Mouse (Mus musculus) forebrain, embryonic 16.5 days (tissue): ENCODE data around the gene Frmd4a. TPM values are rescaled to one million over a fixed set of nuclear protein-coding genes. Genes with fewer than 3 reads are reported as not detected.

Source experiments
- ATAC-seq: fragments of 200-750 bp; cut with Nextera tagmentation; 2 replicates; pipeline ENCODE4 v1.8.0; 2017; ENCODE audit warnings: mild to moderate bottlenecking, moderate library complexity
- H3K27ac ChIP-seq: fragments of 300-500 bp; sonication (generic); 2 replicates; pipeline ENCODE4 v1.5.1; 2014; ENCODE audit warnings: low read length, control low read depth
- H3K27me3 ChIP-seq: fragments of 300-500 bp; sonication (generic); replicated peaks from 2 replicates; pipeline ENCODE4 v1.6.1; 2014; ENCODE audit warnings: low read length; ENCODE audit not compliant: control insufficient read depth, insufficient read depth
- H3K36me3 ChIP-seq: fragments of 300-500 bp; sonication (generic); 2 replicates; pipeline ENCODE4 v1.6.1; 2014; ENCODE audit not compliant: control insufficient read depth, insufficient read depth
- H3K4me1 ChIP-seq: fragments of 300-500 bp; sonication (generic); replicated peaks from 2 replicates; pipeline ENCODE4 v1.6.1; 2014; ENCODE audit warnings: low read length; ENCODE audit not compliant: control insufficient read depth, insufficient read depth
- H3K4me2 ChIP-seq: fragments of 300-500 bp; sonication (generic); 2 replicates; pipeline ENCODE4 v1.6.1; 2014; ENCODE audit warnings: mild to moderate bottlenecking, low read length, control low read depth
- H3K4me3 ChIP-seq: fragments of 300-500 bp; sonication (generic); replicated peaks from 2 replicates; pipeline ENCODE4 v1.5.1; 2014; ENCODE audit warnings: mild to moderate bottlenecking, low read length, control low read depth
- H3K9ac ChIP-seq: fragments of 300-500 bp; sonication (generic); replicated peaks from 2 replicates; pipeline ENCODE4 v1.6.1; 2014; ENCODE audit warnings: low read depth, low read length, control low read depth
- H3K9me3 ChIP-seq: fragments of 300-500 bp; sonication (generic); 2 replicates; pipeline ENCODE4 v1.6.1; 2016; ENCODE audit warnings: low read length; ENCODE audit not compliant: control insufficient read depth
- WGBS: fragments of 180-500 bp; shearing (Covaris S2); extraction: QIAGEN DNeasy Blood & Tissue Kit; methylation state at CpG from one replicate; pipeline ENCODE4 v1.1.7; 2014; 5-methylcytosine and 5-hydroxymethylcytosine counted together
- polyA plus RNA-seq: library from polyadenylated mRNA; unstranded; fragments of >200 nt; fragmentation: Nextera tagmentation; extraction: Ambion mirVana; gene quantifications from 2 replicates; pipeline ENCODE4 v1.2.1, GENCODE M21; 2015

The Frmd4a gene
- 85.3 and 97.9 TPM in 2 replicates for polyA plus RNA-seq

DNA sequence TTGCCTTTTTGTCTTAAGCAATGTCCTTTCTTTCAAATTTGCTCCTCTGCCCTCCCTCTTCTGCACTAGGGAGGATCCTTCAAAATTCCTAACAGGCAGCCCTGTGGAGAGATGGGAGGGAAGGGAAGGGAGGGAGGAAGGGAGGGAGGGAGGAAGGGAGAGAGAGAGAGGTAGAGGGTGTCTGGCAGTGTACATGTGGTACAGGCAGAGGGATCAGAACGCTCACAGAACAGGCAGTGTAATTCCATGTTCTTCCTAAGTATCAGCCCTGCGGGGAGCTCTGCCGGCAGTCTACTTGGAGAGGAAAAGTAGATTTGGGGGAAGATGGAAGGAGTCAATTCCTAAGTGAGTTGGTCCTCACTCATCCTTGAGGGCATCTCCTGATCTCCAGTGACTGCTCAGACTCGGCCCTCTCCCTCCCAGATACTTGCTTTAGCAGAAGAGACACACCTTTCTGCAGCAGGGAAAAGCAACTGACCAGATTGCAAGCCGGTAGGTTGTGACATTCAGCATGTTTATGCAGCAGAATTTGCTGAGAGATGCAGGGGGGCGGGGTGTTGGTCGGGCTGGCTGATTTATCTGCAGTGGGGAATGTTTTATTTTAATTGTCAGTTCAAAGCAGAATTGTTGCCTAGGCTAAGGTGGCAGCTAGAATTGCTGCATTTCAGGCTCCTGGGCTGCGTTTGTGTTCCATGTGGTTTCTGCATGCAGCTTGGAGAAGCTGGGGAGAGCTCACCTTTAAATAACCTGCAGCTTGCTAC lies at the start of gene Frmd4a:
Frmd4a (plus strand) TSS at position 190 of the 761 bp plus-strand sequence.
- Histone ChIP-seq H3K4me1 (peaks cover 19% of the 10 kb centered on the region), H3K36me3 (no peaks in the 10 kb centered on the region), H3K4me2 (peak within 1 kb of the TSS; percentile 45), H3K4me3 (peak within 1 kb of the TSS; percentile 35), H3K9me3 (no peaks in the 10 kb centered on the region), H3K9ac (peak within 1 kb of the TSS; percentile 57), H3K27ac (peak within 1 kb of the TSS; percentile 75), H3K27me3 (no peaks in the 10 kb centered on the region)
- 47% methylated on average over 8 of the region's 8 CpGs for WGBS
- ATAC-seq = peak; percentile 82

DNA sequence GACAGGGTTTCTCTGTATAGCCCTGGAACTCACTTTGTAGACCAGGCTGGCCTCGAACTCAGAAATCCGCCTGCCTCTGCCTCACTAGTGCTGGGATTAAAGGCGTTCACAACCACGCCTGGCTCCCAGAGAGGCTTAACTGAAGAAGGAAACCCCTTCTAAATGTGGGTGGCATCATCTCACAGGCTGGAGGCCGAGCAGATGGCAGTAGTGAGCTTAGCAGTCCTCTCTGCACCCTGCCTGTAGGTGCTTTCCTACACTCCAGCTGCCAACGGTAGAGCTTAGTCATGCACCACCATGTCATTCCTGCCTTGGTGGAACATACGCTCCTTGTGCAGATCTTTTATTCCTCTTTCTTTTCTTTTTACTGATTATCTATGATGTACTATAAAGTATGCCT lies 28.6 kb upstream of the Frmd4a start:
- Histone ChIP-seq H3K4me2 (no peak overlapping the region), H3K27me3 (no peaks in the 10 kb centered on the region), H3K36me3 (no peaks in the 10 kb centered on the region), H3K27ac (no peak overlapping the region), H3K4me1 (no peaks in the 10 kb centered on the region), H3K9me3 (no peaks in the 10 kb centered on the region), H3K9ac (no peak overlapping the region), H3K4me3 (no peak overlapping the region)
- ATAC-seq = no peak
- WGBS = 87% methylated on average over 7 of the region's 7 CpGs

DNA sequence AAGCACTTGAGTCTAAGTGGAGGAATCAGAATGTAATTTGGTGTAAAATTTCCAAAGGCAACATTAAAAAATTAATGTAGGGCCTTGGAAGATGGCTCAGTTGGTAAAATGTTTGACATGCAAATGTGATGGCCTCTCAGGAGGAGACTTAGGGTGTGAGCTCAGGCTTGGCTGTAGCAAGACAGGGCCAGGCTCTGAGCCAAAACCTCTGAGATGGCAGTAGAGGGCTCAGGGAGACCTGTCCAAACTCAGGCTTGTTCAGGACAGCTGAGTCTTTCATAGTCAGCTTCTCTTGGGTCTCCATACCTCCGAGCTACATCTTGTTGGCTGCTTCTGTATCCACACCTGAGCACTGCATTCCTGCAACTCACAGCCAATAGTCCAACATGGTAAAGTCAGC lies 27.1 kb upstream of the Frmd4a start:
- no peak overlapping the region for H3K9ac ChIP-seq
- H3K27ac ChIP-seq = no peak overlapping the region
- no peak overlapping the region for H3K4me2 ChIP-seq
- H3K4me3 ChIP-seq = no peak overlapping the region
- WGBS = 94% methylated on average over 1 of the region's 1 CpGs
- H3K4me1 ChIP-seq = no peaks in the 10 kb centered on the region
- no peaks in the 10 kb centered on the region for H3K27me3 ChIP-seq
- H3K36me3 ChIP-seq = no peaks in the 10 kb centered on the region
- ATAC-seq = no peak
- no peaks in the 10 kb centered on the region for H3K9me3 ChIP-seq

DNA sequence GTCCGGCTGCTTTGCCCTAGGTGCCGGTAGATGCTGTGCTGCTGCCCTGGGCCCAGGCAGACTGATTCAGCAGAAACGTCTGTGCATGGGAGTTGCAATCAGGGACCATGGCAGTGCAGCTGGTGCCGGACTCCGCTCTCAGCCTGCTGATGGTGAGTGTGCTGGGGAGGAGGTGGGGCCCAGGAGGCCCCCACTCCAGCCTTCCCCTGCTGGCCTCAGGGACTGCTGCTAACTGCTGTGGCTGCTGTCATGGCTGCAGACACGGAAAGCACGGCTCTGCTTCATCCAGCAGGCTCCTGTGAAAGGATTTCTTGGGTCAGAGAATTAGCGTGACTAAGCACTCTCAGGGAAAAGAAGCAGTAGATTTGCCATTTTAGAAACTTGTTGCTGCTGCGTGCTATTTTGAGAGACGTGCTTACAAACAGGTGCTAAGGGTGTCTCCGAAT lies 937 bp downstream of the Frmd4a start:
- peak; percentile 51 for ATAC-seq
- Histone ChIP-seq H3K27me3 (no peaks in the 10 kb centered on the region), H3K36me3 (no peaks in the 10 kb centered on the region), H3K4me2 (peak overlapping the region; percentile 45), H3K4me3 (peak overlapping the region; percentile 35), H3K27ac (peak overlapping the region; percentile 75), H3K4me1 (peaks cover 19% of the 10 kb centered on the region), H3K9ac (peak overlapping the region; percentile 57), H3K9me3 (no peaks in the 10 kb centered on the region)
- WGBS = 45% methylated on average over 11 of the region's 11 CpGs

DNA sequence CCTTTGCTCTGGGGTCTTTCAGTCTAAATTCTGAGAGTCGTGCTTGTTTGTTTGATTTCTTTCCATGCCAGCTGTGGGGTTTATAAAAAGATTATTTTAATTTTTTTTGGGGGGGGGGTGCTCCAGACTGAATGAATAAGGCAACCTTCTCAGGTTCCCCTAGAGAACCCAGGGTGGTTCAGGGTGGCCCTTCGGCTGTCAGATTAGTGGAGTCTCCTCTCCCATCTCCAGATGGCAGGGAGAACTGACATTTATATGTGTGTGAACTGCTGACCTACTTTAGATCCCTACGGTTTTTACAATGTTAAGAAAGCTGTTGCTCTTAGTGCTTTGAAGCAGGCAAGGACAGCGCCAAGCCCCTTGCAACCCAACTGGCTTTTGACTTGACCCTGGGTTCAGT lies 1.4 kb downstream of the Frmd4a start:
- Histone ChIP-seq H3K4me1 (peaks cover 20% of the 10 kb centered on the region), H3K36me3 (no peaks in the 10 kb centered on the region), H3K9me3 (no peaks in the 10 kb centered on the region), H3K4me3 (peak overlapping the region; percentile 35), H3K27ac (no peak overlapping the region), H3K27me3 (no peaks in the 10 kb centered on the region), H3K9ac (peak overlapping the region; percentile 57), H3K4me2 (peak overlapping the region; percentile 45)
- ATAC-seq = no peak
- WGBS = 67% methylated on average over 4 of the region's 4 CpGs

DNA sequence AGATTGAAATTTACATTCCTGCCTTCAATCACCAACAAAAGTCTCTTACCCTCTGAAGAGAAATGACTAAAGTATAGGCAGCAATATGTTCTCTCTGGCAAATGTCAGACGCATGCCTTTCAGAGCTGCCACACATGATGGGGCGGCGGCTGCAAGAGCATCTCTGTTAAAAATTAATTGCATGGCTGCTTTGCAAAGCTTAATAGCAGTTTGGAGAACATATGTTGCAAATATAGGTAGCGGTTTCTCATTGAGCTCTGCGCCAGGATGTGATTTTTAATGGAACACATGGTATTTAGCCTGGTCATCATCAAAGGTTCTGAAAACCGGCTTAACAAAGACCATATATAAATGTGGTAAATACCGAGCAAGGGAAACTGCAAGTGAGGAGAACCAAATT lies 7.4 kb downstream of the Frmd4a start:
- Histone ChIP-seq H3K4me3 (no peak overlapping the region), H3K9ac (no peak overlapping the region), H3K9me3 (no peaks in the 10 kb centered on the region), H3K4me2 (no peak overlapping the region), H3K4me1 (peaks cover 9% of the 10 kb centered on the region), H3K36me3 (no peaks in the 10 kb centered on the region), H3K27me3 (no peaks in the 10 kb centered on the region), H3K27ac (peak overlapping the region; percentile 85)
- 57% methylated on average over 7 of the region's 7 CpGs for WGBS
- ATAC-seq = peak; percentile 64; the same call in 1 of the 2 replicates

DNA sequence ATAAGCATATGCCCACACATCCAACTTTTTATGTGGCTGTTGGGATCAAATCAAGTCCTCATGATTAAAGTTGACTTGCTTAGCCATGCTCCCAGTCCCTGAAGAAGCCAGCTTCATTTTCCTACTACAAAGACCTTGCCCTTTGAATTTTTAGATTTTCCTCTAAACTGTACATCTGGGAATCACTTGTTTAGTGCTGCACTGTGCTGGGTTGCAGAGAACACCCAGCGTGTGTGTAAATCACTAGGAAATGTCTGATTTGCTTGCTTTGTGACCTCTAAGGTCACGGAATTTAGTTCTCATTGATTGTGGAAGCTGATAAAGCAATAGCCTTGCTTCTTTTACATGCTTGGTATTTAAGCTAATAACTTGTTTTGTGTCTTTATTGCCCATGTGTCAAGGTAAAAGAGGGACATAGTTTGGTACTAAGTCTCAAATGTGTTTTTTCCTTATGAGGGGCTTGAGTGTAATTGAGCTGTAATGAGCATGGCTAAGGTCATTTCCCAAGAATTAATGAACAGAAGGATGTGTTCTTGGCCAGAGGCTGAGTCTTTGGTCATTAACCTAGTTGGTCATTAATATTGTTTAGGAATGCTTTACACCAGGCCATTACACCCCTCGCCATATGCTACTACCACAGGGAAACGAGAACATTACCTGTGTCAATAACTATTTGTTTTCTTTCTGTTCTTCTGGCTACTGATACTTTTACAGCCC lies 11.7 kb downstream of the Frmd4a start:
- no peak for ATAC-seq
- Histone ChIP-seq H3K4me3 (no peak overlapping the region), H3K27ac (no peak overlapping the region), H3K36me3 (no peaks in the 10 kb centered on the region), H3K27me3 (no peaks in the 10 kb centered on the region), H3K9me3 (no peaks in the 10 kb centered on the region; the same call in 1 of the 2 replicates), H3K9ac (no peak overlapping the region), H3K4me1 (peaks cover 6% of the 10 kb centered on the region), H3K4me2 (no peak overlapping the region)
- WGBS = 75% methylated on average over 4 of the region's 4 CpGs

DNA sequence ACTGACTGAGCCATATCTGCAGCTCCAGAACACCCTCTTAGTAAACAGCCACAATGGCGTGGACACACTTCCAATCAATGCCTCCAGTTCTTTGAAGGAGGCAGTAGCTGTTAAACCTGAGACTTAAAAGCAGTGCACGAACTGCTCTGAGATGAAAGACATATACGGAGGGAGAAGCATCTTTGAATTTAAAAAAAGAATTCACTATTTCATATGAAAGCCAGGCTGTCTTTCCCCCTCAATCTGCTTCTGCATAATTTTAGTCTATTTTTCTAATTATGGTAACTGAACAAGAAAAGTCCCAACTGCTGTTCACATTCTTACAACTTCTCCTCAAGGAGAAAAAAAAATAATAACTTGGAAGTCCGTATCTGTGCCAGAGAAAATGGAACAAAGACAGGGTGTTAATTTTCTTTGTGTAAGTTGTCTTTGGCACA lies 18.7 kb downstream of the Frmd4a start:
- peak overlapping the region; percentile 90 for H3K27ac ChIP-seq
- no peaks in the 10 kb centered on the region for H3K9me3 ChIP-seq
- ATAC-seq = peak; percentile 56
- 39% methylated on average over 4 of the region's 4 CpGs for WGBS
- H3K4me1 ChIP-seq = peaks cover 19% of the 10 kb centered on the region
- no peak overlapping the region for H3K4me3 ChIP-seq
- no peaks in the 10 kb centered on the region for H3K27me3 ChIP-seq
- no peaks in the 10 kb centered on the region for H3K36me3 ChIP-seq
- no peak overlapping the region for H3K9ac ChIP-seq
- H3K4me2 ChIP-seq = no peak overlapping the region

DNA sequence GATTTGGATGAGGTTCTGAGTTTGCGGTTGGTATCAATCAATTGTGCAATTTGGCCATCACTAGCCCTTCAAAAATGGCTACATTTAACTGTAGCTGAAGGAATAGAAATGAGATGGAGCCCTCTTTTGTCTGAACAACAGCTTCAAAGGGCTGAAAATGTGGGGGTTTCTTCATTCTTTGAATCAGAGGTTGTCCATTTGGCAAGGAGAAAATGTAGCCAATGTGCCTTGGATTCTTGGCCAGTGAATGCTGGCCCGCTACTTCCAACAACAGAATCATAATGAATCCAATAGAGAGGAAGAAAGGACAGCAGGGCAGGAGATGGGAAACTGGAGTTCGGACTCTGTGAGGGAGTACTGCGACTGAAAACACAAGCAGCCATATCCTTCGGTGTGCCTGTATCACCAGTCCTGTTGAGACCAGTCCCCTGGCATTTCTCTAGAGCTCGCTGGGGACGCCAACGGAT lies 19.2 kb downstream of the Frmd4a start:
- Histone ChIP-seq H3K4me3 (no peak overlapping the region), H3K27ac (peak overlapping the region; percentile 86), H3K9ac (no peak overlapping the region), H3K9me3 (no peaks in the 10 kb centered on the region), H3K4me1 (peaks cover 19% of the 10 kb centered on the region), H3K36me3 (no peaks in the 10 kb centered on the region), H3K27me3 (no peaks in the 10 kb centered on the region), H3K4me2 (no peak overlapping the region)
- peak; percentile 85 for ATAC-seq
- 48% methylated on average over 8 of the region's 8 CpGs for WGBS
